Mouse (Mus musculus) forelimb bud, embryonic 11.5 days (tissue): ENCODE data around the gene Zfp934.
"Not testable (repeated sequence)": the region's sequence is repeated elsewhere in the genome, so short reads cannot be mapped to it uniquely, and the experiment has no call there.

ENCODE experiments used
- DNase-seq: peaks from one replicate; pipeline ENCODE4 v3.0.0-alpha.2; 2012; ENCODE audit warnings: low read depth, low spot score

Zfp934 gene

GRCm38 (mm10) chr13:62571099-62571498 lies at the start of gene Zfp934:
TSS of gene Zfp934 (minus strand) at chr13:62571199.
- DNase-seq: not testable (repeated sequence)

- not testable (repeated sequence) for DNase-seq
Measured at GRCm38 (mm10) chr13:62617449-62617848, 46.5 kb upstream of the Zfp934 start.

GRCm38 (mm10) chr13:62561696-62562095 lies 9.3 kb downstream of the Zfp934 start:
- not testable (repeated sequence) for DNase-seq

- peak; percentile 20 for DNase-seq
Measured at GRCm38 (mm10) chr13:62558189-62559110, 12.5 kb downstream of the Zfp934 start, which contains the start of gene Zfp935. TSS of gene Zfp935 (minus strand) at chr13:62558511.

GRCm38 (mm10) chr13:62530129-62530528 lies 40.9 kb downstream of the Zfp934 start:
- not testable (repeated sequence) for DNase-seq

- DNase-seq: not testable (repeated sequence)
Measured at GRCm38 (mm10) chr13:62510641-62511420, 60.2 kb downstream of the Zfp934 start.

GRCm38 (mm10) chr13:62472661-62473060 lies 98.3 kb downstream of the Zfp934 start:
- DNase-seq: not testable (repeated sequence)

GRCm38 (mm10) chr13:62469947-62470346 lies 101.1 kb downstream of the Zfp934 start:
- DNase-seq: peak; percentile 62

- DNase-seq: peak; percentile 88
Measured at GRCm38 (mm10) chr13:62466424-62467334, 104.3 kb downstream of the Zfp934 start, which contains the start of gene Gm49359. TSS of gene Gm49359 (minus strand) at chr13:62466832.
